Mouse (Mus musculus): Measurements from ENCODE around the gene Dis3l2.

- no peak for TF ChIP-seq CHD2 (IDR thresholded peaks at IDR 0.05; ENCODE audit: low read depth, low read length)
- no peak for TF ChIP-seq MAFK (IDR thresholded peaks at IDR 0.05; ENCODE audit: insufficient read depth, low read depth, low read length)
Measured at GRCm38 (mm10) chr1:86709546-86709945, 5.9 kb downstream of the Dis3l2 start.

Data from ES-E14 (cell line).